Mouse (Mus musculus) lung, adult 2 months (tissue): ENCODE data around the gene Gdf1.

Source experiments
- CTCF ChIP-seq: fragments of 200-500 bp; IDR thresholded peaks from 2 replicates; pipeline ENCODE4 v1.5.1; 2011; ENCODE audit warnings: mild to moderate bottlenecking, low read length, control low read depth; ENCODE audit not compliant: insufficient read depth
- POLR2A ChIP-seq: fragments of 200-500 bp; IDR thresholded peaks from 2 replicates; pipeline ENCODE4 v1.6.1; 2011; ENCODE audit warnings: low read depth, mild to moderate bottlenecking, control low read depth, low read length, borderline replicate concordance; ENCODE audit errors: extremely low read depth

DNA sequence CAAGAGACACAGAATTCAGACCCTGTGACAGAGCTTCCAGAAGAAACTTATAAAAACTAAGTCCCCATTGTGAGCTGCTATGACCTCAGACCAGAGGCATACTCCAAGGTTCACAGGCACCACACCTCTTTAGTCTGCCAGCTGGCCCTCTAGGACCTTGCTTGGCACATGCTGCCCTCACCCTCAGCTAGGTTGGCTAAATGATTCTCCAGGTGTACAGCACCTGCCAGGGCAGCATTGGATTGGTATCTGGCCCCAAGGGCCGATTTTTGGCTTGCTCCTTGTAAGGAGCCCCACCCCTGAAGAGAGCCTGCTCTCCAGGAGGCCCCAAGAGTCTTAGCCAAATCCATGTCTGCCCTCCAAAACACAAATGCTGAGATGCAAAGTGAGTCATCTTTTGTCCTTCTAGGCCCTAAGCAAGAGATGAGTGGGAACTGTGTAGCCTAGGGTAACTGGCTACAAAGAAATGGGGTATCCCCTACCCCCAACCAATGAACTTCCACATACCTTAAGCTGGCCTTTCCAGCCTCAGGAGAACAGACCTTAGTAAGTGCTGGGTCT is 18.3 kb downstream of the Gdf1 start:
- no peak for TF ChIP-seq CTCF
- no peak for TF ChIP-seq POLR2A
